Mouse (Mus musculus) gastrocnemius, adult 18-20 months (tissue): ENCODE data around the gene Nms. TPM values are rescaled to one million over a fixed set of nuclear protein-coding genes. Genes with fewer than 3 reads are reported as not detected.

Experiments used
- DNase-seq: peaks from one replicate; pipeline ENCODE4 v3.0.0; 2021; ENCODE audit warnings: low spot score
- long read RNA-seq, 2 experiments: library from polyadenylated mRNA; stranded (forward); transcript quantifications; one replicate each; pipeline ENCODE4 v2.0.0; 2021
- total RNA-seq, 2 experiments: library from RNA; stranded (reverse); gene quantifications; 2 replicates each; pipeline ENCODE4 v1.2.3; 2021

Gene Nms
- total RNA-seq, result not detected
- long read RNA-seq, experiment 1, result 0 reads
- long read RNA-seq, experiment 2, result 0 reads

- no peak for DNase-seq
Observed at GRCm38 (mm10) chr1:38938849-38939248, at the start of gene Nms. Nms (plus strand) TSS chr1:38939149.

DNA sequence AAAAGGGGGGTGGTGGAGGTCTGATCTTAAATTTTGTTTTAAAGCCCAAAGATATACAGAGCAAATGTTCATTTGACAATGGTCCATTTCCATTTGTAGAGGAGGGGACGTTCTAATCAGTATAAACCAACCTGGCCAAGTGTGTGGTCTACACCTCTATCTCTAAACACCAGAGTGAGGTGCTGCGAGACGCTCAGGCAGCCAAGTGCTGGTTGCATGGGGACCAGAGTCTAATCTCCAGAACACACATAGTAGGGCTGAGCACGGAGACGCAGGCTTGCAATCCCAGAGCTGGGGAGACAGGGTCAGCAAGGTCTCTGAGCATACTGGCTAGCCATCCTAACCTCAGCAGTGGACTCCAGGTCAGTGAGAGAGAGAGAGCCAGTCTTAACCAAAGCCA lies 47.5 kb upstream of the Nms start:
- DNase-seq, result no peak

GRCm38 (mm10) chr1:38893081-38893480 lies 45.9 kb upstream of the Nms start:
- no peak for DNase-seq

- peak; percentile 14 for DNase-seq
Observed at GRCm38 (mm10) chr1:38897431-38898248, 41.3 kb upstream of the Nms start, which contains the start of gene Chst10. Chst10 (minus strand) TSS chr1:38898161.

GRCm38 (mm10) chr1:38902571-38902970 lies 36.4 kb upstream of the Nms start:
- no peak for DNase-seq

GRCm38 (mm10) chr1:38903985-38904384 lies 35.0 kb upstream of the Nms start:
- DNase-seq, result no peak

- DNase-seq, result no peak
Observed at GRCm38 (mm10) chr1:38928996-38929395, 10.0 kb upstream of the Nms start.

- DNase-seq, result no peak
Observed at GRCm38 (mm10) chr1:38929468-38929867, 9.5 kb upstream of the Nms start.

DNA sequence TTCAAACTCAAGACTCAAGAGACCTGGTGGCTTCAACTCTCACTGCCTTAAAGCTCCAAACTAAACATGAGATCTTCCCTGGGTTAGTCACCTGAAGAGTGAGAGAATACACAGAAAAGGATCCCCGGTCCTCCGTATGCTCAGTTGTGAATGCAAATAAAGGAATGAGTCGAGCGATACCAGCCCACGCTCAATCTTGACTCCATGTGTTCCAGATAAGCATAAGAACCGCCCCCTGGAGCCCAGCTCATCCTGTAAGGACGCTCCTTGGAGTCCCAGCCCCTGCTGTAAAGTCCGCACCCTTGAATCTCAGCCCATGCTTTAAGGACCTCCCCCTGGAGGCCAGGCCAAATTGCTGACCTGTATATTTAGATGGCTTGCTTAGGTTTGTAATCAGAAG lies 8.2 kb upstream of the Nms start:
- no peak for DNase-seq

DNA sequence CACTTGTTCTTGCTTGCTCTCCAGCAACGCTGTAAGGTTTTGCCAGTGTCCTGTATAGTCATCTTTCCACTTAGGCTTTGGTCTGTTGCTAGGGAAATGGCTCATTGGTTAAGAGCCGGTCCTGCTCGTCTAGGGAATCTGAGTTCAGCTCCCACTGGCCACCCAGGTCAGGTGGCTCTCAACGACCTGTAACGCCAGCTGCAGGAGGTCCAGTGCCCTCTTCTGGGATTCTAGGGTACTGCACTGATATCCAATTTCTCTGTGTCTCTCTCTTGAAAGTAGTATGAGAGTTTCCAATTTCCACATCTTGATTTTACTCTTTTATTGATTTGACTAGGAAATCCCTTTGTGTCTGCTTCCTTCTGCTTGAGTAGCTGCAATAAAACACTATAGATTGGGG lies 4.3 kb upstream of the Nms start:
- DNase-seq, result no peak

DNA sequence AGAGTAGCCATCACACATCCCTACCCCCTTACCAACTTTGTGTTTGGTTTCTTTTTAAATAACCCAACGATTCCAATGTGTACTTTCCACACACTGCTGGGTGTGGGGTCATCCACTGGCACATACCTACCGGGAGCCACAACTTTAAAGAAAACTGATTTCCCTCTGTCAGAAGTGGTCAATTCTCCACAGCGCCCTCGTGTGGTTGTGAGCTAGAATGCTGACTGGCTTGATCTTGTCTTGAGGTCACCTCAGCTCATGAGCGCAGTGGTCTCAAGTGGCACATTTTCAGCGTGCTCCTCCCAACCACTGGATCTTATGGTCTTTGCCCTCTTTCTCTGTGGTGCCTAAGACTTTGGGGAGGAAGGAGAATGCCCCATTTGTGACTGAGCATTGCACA lies 2.2 kb upstream of the Nms start:
- peak; percentile 4 for DNase-seq

DNA sequence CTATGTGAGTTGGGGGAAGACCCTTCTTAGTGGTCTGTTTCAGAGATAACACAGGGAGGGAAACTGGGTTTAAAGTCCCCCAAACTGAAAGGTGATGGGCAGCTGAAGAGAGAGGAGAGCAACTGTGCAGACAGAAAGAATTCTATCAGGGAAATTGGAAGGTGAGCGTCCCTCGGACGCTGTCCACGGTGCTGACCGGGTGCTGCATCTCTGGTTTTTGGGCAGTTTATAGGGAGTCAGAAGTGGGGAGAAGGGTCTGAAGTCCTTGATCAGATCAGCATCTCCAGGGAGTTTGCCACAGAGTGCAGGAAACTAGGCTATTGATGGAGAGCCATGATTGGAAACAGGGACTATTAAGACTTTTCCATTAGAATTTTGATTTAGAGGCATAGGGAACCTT lies 659 bp downstream of the Nms start:
- no peak for DNase-seq

GRCm38 (mm10) chr1:38956457-38956856 lies 17.5 kb downstream of the Nms start:
- no peak for DNase-seq

- no peak for DNase-seq
Observed at GRCm38 (mm10) chr1:38969116-38969515, 30.2 kb downstream of the Nms start.

GRCm38 (mm10) chr1:38971712-38972111 lies 32.8 kb downstream of the Nms start:
- no peak for DNase-seq

DNA sequence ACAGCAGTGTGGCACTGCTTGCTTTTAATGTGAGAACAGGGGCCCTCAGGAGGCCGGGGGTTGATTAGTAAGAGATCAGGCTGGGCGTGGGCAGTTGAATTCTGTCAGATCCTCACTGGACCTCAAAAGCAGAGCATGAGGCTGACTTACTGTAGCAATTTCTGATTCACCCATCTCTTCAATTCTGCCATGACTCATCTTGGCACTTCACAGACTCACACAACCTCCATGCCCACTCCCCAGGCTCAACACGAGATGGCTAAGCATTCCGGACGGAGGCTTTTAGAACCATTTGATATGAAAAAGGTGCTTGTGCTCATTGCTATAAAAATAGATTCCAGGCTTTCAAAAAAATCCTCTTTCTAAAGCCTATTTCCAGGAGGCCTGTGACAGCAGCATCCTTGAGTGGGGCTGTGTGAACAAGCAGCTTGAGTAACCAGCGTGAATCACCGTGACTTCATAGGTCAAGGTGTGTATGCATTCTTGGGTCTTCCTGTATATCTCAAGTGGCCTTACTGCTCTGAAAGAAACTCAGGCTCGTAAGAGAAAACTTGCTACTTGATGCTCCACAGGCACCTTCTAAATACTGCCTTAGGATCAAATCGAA lies 34.1 kb downstream of the Nms start:
- DNase-seq, result no peak

- DNase-seq, result peak; percentile 8
Observed at GRCm38 (mm10) chr1:38979953-38980352, 41.0 kb downstream of the Nms start.

- no peak for DNase-seq
Observed at GRCm38 (mm10) chr1:38983870-38984269, 44.9 kb downstream of the Nms start.

DNA sequence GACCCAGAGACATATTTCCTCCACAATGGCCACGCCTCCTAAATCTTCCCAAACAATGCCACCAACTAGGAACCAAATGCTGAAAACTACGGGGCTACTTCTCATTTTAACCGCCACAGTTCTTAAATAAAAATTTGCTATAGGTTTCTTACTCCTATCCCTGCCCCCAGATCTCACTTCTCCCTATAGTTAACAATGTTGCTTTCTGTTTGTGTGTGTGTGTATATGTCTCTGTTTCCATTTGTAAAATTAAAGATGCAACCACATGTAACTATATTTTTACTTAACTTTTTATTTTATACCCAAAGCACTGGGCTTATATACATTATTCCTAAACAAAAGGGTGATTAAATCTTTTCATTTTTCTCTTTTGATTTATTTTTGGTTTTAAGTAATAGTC lies 46.4 kb downstream of the Nms start, which contains the start of gene Pdcl3:
Pdcl3 (plus strand) TSS at position 301 of the 400 bp plus-strand sequence.
- DNase-seq, result no peak

DNA sequence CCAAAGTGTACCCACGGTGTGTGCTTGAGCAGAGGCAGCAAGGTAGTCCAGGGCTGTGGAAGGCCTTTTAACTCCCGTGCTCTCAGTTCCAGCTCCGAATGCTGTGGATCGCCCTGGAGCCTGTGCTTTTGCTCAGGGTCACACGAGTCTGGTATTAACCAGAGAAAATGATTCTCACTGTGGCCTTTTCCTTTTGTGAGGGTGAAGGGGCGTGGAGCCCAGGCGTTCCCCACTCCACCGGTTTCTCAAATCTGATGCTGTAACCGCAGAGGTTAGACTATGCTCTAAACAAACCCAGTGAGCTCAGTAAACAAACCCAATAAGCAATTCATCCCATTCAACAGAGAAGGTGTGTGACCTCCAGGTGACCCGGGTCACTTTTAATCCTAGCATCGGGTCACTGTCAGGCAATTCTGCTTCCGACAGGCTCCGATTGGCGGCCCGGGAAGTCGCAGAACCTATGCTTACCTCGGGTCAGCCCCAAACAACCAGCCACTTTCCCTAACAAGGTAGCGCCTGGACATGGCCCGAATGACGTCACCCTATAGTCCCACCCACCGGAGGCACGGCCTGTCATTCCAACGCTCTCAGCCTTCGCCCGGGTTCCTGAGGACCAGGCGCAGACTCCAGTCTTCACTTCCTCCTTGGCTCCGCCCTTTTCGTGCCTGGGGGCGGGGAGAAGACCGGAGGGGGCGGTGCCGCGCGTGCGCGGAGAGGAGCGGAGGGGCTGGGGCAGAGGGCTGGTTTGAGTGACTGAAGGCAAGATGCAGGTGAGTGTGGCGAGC lies 48.3 kb downstream of the Nms start:
- DNase-seq, result peak; percentile 98

GRCm38 (mm10) chr1:38987865-38988211 lies 48.9 kb downstream of the Nms start:
- DNase-seq, result no peak

DNA sequence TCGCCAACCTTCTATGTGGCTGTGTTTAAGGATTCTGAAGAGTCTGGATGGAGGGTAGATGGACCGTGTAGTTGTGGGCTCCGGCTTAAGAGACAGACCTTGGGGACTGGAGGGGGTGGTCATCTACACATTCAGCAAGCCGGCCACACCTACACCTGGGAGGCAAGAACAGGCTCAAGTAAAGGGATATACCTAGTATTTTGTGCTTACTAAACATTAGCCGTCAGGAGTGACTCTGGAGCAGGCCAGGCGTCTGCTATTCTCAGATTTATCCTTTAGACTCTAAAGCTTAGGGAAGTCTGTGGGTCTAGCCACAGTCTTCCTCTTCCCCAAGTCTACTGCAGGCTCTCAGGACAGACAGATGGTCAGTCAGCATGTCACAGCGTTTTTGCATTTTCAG lies 49.4 kb downstream of the Nms start:
- no peak for DNase-seq
